Mouse (Mus musculus) heart, adult 8-10 months (tissue): Measurements from ENCODE around the gene Lypd6. TPM values are rescaled to one million over a fixed set of nuclear protein-coding genes. Genes with fewer than 3 reads are reported as not detected.

Source experiments
- DNase-seq: peaks from one replicate; pipeline ENCODE4 v3.0.0; 2022; ENCODE audit warnings: low spot score
- total RNA-seq, 4 experiments: library from RNA; stranded (reverse); gene quantifications; 2 replicates each; pipeline ENCODE4 v1.2.4; 2022

The Lypd6 gene
- total RNA-seq, 4 experiments from 2014 or later: 0.24 to 2.8 (median 0.73) TPM

DNA sequence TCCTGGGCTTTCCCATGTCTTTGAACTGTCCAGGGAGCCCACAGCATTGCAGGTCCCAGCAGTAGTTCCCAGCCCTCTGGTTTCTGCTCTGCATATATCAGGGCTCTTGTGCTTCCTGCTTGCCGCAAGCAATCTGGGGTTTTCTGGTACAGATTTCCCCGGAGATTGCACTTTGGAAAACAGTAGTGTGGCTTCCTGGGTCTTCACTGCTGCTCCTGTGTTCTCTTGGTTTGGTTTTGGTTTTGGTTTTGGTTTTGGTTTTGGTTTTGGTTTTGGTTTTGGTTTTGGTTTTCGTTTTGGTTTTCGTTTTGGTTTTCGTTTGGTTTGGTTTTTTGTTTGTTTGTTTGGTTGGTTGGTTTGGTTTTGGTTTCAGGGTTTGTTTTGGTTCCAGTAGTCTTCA lies 99.9 kb downstream of the Lypd6 start:
- DNase-seq: no peak

DNA sequence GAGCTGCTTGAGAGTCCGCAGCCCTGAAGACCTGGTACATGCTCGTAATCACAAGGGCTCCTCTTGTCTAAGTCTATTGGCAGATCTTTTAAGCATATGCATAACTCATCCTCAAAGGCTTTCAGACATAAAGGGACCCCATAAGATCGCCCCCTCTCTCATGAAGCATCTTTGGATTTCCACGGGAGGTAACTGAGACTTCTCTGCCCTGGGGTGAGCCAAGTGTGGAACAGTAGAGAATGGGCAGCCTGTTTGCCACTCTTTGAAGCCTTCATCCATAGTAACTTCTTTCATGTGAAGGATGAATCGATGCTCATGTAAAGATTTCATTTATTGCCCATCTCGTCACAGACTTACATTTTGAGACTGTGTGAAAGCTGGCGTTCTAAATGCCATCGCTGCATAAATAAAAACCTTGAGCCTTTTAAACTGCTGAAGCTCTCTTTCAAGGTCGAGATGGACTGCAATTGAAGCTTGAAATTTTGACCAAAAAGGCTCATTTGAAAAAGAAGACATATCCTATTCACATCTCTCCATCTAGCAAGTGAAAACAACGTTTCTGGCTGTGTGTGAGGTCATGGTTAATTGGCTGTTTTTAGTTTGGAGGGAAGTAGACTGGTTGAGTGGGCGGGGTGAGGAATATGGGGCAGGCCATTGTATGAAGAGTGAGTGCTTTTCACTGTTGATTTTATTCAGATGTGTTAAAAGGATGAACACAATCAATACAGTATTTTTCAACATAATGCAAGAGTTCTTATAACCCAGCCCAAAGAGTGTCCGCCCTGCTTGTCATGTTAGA lies 107.7 kb downstream of the Lypd6 start:
- no peak for DNase-seq

DNA sequence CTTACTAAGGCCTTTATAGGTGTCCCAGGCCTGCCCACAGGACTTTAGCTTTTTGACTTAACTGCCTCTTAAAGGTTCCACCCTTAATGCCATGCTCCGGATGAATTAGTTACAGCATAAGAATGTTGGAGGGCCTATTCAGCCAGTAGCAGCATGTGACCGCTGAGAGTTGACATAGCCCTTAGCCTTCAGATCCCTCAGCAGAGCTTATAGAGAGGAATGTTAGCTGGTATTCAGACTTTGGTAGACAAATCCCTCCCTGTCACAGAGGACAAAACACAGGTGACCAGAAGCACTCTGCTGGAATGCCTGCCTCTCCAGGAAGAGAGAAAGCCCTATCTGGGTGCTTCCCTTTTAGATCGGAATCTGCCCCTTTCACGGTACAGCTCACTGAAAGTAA lies 109.5 kb downstream of the Lypd6 start:
- no peak for DNase-seq

DNA sequence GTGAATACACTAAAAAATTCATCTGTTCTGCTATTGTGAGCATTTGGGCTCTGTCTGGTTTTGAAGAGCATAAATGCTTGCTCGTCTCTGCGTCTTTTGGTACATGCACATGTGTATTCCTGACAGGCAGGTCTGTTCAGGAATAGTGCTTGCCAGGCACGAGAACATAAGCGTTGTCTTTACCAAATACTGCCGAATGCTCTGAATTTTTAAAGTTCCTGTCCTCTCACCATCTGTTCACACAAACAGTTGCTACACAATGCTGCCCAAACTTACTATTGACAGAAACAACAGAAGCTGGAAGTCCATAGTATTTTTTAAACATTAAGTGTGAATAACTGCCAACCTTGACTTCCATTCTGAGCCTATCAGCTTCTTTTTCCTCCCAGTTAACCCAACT lies 112.9 kb downstream of the Lypd6 start:
- DNase-seq: no peak

DNA sequence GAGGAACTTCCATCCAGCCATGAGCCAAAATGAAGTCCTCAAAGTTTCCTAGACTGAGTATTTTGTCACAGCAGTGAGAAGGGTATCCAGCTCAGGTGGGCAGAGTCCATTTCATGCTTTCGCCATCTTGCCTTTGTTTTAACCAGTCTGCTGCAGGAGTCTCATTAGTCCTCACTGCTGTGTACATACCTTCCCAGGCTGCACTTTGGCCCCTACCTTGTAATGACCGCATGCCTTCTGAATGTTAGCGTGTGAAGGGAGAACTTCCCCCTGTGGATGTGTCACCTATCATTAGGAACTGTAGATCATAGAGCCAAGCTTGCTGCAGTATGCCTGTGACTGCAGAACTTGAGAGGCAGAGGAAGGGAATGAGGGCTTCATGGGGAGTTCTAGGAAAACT lies 114.2 kb downstream of the Lypd6 start:
- DNase-seq: no peak

DNA sequence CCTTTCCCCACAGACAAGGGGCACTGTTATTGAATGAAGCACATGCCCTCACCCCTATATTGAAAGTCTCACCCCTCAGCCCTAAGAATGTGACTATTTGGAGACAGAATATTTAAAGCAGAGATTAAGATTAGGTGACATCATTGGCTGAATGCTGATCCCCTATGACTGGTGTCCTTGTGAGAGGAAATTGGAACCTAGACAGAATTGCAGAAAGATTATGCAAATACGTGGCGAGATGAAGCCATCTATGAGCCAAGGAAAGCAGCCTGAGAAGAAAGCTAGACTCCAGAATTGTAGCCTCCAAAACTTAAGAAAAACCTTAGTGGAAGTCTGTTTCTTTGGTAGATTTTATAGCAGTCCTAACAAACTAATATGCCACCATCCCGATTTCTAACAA lies 115.1 kb downstream of the Lypd6 start:
- DNase-seq: no peak

DNA sequence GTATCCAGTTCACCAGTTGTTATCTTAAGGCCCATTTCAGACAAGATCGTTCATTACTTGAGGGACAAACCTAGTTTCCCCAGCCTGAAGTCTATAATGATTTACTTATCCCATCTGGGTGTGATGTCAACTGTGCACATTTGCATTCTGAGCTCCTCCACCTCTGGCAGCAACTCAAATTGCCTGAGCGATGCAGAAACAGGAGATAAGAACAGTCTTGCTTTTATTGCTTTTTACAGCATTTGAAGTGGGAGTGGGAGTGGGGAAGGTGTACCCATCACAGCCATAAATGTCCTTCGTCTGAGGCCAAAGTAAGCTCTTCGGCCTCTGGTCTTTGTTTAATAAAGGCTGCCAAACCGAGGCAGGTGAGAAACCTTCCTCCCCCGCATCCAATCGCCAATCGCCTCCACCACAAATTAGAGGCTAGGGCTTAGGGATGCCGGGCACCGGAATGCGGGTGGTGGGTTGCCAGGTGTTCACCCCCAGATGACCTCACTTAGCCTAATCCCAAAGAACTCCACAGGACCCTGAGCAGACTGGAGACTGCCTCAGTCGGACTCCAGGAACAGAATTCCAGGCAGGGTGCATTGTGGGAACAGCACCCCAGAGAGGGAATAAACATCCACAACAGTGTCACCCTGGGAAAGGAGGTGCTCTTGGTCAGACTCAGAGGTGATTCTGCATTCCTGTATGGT lies 120.6 kb downstream of the Lypd6 start:
- DNase-seq: no peak

DNA sequence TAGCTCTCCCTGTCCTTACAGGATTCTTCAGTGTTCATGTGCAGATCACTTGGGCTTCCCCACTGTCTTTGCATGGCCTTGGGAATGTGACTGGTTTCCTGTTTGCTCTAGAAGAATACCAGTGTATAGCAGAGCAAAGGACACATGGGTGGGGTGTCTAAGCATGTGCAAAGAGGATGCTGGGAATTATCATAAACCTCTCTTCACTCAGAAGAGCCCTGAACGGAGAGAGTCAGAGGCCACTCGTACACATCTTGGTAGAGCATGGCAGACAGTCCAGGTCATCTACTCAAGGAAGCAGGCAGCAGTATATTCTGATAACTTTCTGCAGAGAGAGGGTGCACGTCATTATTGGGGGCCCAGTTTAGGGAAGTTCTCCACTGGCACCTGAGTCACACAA lies 122.6 kb downstream of the Lypd6 start:
- no peak for DNase-seq

DNA sequence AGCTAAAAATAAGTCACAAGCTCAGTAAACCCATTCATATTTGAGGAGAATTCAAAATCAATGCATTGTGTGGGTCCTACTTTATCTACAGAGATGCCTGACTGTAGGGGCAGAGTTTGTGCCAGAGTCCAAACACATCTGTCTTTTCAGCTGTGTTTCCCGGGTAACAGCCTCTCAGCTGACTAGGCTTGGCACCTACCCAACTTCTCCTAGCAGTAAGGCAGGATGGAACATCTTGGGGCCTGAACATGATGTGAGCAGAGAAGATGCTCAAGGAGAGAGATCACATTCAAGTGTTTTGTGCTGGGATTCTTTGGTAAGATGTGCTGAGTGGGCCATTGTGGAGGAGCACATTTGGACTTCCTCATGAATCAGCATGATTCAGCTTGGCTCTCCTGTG lies 130.5 kb downstream of the Lypd6 start:
- no peak for DNase-seq

DNA sequence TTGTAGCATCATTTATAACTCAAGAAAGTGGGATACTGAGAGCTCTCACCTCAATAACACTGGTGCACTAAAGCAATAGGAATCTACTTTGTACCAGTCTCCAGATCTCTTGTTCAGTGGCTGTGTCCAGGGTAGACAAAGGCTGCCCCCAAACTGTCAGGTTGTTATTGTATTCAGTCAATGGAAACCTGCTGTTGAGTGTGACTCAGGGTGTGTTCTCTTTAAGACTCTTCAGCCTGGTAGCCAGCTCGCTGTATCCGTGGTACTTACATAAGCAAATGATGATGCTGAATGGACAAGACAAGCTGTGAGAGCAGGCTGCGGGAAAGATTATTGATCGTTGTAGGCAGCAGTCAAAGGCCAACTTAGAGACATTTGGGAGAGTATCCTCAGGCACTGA lies 131.6 kb downstream of the Lypd6 start:
- no peak for DNase-seq

DNA sequence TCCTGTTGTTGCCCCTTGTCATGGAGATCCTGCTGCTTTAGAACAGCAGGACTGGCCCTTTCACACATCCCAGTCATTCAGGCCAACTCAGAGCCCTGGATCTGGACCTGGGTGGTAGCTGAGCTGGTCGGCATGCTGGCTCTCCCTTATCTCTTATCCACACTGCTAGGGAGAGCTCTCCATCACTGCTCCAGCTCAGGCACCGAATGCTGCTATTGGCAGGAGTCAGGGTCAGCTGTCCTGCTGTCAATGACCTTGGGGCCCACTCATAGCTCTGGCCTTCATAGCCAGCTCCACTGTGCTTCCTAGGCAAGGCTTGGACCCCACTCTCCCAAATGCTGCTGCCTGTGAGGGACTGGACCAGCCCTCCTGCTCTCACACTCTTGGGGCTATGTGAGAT lies 134.3 kb downstream of the Lypd6 start:
- DNase-seq: no peak

DNA sequence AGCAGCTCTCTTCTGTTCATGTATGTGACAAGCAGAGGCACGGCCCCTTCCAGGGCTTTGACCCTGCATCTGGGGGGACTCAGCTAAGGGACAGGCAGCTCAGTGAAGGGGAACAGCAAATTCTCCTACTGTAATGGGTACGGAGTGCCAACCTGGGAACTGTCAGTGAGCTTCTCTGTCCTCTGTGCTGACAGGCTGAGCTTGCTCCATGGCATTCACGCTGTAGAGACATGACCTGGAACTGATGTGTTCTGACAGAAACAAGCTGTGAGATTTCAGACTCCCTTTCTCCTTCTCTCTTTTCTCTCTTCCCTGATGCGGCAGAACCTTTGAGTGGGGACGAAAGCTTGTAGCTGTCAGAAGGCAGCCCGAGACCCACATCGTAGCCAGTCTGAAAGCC lies 154.3 kb downstream of the Lypd6 start:
- no peak for DNase-seq

DNA sequence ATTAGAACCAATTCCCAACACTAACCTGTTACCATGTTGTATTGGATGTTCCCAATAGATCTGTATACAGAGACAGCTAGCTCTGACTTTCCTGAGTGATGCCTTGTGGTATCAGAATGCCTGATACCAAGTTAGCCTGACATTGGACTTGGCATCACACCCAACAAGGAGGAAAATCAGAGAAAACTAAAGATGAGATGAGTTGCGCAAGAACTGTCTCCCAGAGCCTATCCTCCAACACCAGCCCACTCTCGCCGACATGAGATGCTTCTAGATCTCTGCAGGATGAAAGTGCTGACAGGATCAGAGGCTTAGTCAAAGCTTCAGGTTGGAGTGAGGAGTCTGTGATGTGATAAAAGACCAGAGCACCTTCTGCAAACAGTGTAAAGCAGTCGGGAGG lies 158.8 kb downstream of the Lypd6 start:
- DNase-seq: no peak

DNA sequence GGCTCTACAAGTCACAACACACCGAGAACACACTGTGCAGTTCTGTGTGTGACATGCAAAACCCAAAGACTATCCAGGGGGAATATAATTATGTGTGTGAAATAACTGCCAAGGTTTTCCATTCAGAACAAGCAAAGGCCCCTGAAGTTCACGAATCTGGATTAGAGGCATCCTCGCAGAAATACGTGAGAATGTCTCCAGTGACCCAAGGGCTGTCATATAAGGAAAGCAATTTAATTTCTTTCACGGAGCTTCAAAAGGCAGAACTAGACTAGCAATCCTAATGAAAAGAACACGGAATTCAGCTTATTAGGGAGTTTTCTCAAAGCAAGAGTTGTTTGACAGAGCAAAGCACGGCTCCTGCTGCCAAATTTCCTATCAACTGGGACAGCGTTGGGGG lies 167.3 kb downstream of the Lypd6 start:
- no peak for DNase-seq

Other genes with a start within 250 kb of the Lypd6 start
- 100 to 1,000 TPM; 150 to 168 (median 159) TPM for gene Mmadhc, start 230.4 kb downstream of the Lypd6 start, total RNA-seq